Mouse (Mus musculus) adrenal gland, postnatal 25 days (tissue): ENCODE results near the gene Ccdc87. TPM values are rescaled to one million over a fixed set of nuclear protein-coding genes. Genes with fewer than 3 reads are reported as not detected.

ENCODE experiments used
- total RNA-seq: library from RNA; stranded (reverse); gene quantifications from 2 replicates; pipeline ENCODE4 v1.2.3, GENCODE M21; 2021

The Ccdc87 gene
- total RNA-seq, 1 experiment from 2014 or later = 0.15 TPM

Other genes starting within 250 kb of the Ccdc87 start
- 4.6 and 6.0 TPM in 2 replicates for gene Lrfn4, start 223.7 kb upstream of the Ccdc87 start, total RNA-seq
- 35.4 and 38.2 TPM in 2 replicates for gene Rce1, start 213.7 kb upstream of the Ccdc87 start, total RNA-seq
- 1.7 TPM in 1 of 2 replicates, not detected in the other for gene Gm960, start 140.7 kb upstream of the Ccdc87 start, total RNA-seq
- 0.73 and 1.00 TPM in 2 replicates for gene Sptbn2, start 128.2 kb upstream of the Ccdc87 start, total RNA-seq
- gene Rbm4b, start 82.9 kb upstream of the Ccdc87 start, total RNA-seq = 16.8 and 17.5 TPM in 2 replicates
- gene Rbm4, start 45.5 kb upstream of the Ccdc87 start, total RNA-seq = 62.4 and 65.4 TPM in 2 replicates
- gene Gm21992, start 27.8 kb upstream of the Ccdc87 start, total RNA-seq = 22.2 and 30.2 TPM in 2 replicates
- gene Rbm14, start 27.7 kb upstream of the Ccdc87 start, total RNA-seq = 45.4 and 46.5 TPM in 2 replicates
- 107 and 128 TPM in 2 replicates for gene Ccs, start within 50 bp of the Ccdc87 start, total RNA-seq
- 361 and 398 TPM in 2 replicates for gene Ctsf, start 15.8 kb downstream of the Ccdc87 start, total RNA-seq
- gene Actn3, start 38.5 kb downstream of the Ccdc87 start, total RNA-seq = 0.58 and 0.71 TPM in 2 replicates
- 21.0 and 23.3 TPM in 2 replicates for gene Zdhhc24, start 39.3 kb downstream of the Ccdc87 start, total RNA-seq
- 8.4 and 12.3 TPM in 2 replicates for gene Bbs1, start 67.3 kb downstream of the Ccdc87 start, total RNA-seq
- 102 and 126 TPM in 2 replicates for gene Dpp3, start 88.9 kb downstream of the Ccdc87 start, total RNA-seq
- 8.4 and 11.4 TPM in 2 replicates for gene Peli3, start 103.8 kb downstream of the Ccdc87 start, total RNA-seq
- 51.7 and 51.8 TPM in 2 replicates for gene Mrpl11, start 122.8 kb downstream of the Ccdc87 start, total RNA-seq
- 0.33 and 0.43 TPM in 2 replicates for gene Npas4, start 150.9 kb downstream of the Ccdc87 start, total RNA-seq
- 4.9 and 5.0 TPM in 2 replicates for gene Slc29a2, start 184.5 kb downstream of the Ccdc87 start, total RNA-seq
- gene B4gat1, start 199.5 kb downstream of the Ccdc87 start, total RNA-seq = 16.3 and 41.8 TPM in 2 replicates
- gene AC124502.3, start 199.5 kb downstream of the Ccdc87 start, total RNA-seq = 1.7 and 9.8 TPM in 2 replicates
- 21.6 and 32.0 TPM in 2 replicates for gene Brms1, start 202.0 kb downstream of the Ccdc87 start, total RNA-seq
- 5.9 and 6.0 TPM in 2 replicates for gene Rin1, start 211.1 kb downstream of the Ccdc87 start, total RNA-seq
- 10.0 and 12.7 TPM in 2 replicates for gene Cd248, start 228.7 kb downstream of the Ccdc87 start, total RNA-seq
- gene Tmem151a, start 246.2 kb downstream of the Ccdc87 start, total RNA-seq = 1.3 and 1.4 TPM in 2 replicates
- 62.7 and 68.2 TPM in 2 replicates for gene Yif1a, start 249.2 kb downstream of the Ccdc87 start, total RNA-seq